Mouse (Mus musculus) limb, embryonic 10.5 days (tissue): ENCODE measurements around the gene 2610507B11Rik. TPM values are rescaled to one million over a fixed set of nuclear protein-coding genes. Genes with fewer than 3 reads are reported as not detected.

Experiments used
- DNase-seq: peaks from one replicate; pipeline ENCODE4 v3.0.0-alpha.2; 2017; ENCODE audit warnings: low spot score
- H3K27ac ChIP-seq: fragments of 300-500 bp; sonication (generic); 2 replicates; pipeline ENCODE4 v1.5.1; 2016; ENCODE audit warnings: mild to moderate bottlenecking
- H3K27me3 ChIP-seq: fragments of 300-500 bp; sonication (generic); 2 replicates; pipeline ENCODE4 v1.6.1; 2016; ENCODE audit warnings: low read depth, mild to moderate bottlenecking; ENCODE audit not compliant: poor library complexity, severe bottlenecking
- H3K36me3 ChIP-seq: fragments of 300-500 bp; sonication (generic); 2 replicates; pipeline ENCODE4 v1.6.1; 2016; ENCODE audit warnings: mild to moderate bottlenecking, moderate library complexity
- H3K4me1 ChIP-seq: fragments of 300-500 bp; sonication (generic); 2 replicates; pipeline ENCODE4 v1.6.1; 2016
- H3K4me3 ChIP-seq: fragments of 300-500 bp; sonication (generic); 2 replicates; pipeline ENCODE4 v1.5.1; 2016; ENCODE audit warnings: mild to moderate bottlenecking, moderate library complexity
- H3K9me3 ChIP-seq: fragments of 300-500 bp; sonication (generic); replicated peaks from 2 replicates; pipeline ENCODE4 v1.6.1; 2016; ENCODE audit warnings: mild to moderate bottlenecking
- WGBS: fragments of 180-500 bp; shearing (Covaris S2); methylation state at CpG from one replicate; pipeline ENCODE4 v1.1.7; 2016; 5-methylcytosine and 5-hydroxymethylcytosine counted together
- polyA plus RNA-seq: library from polyadenylated mRNA; unstranded; fragments of >200 nt; fragmentation: Nextera tagmentation; extraction: Ambion mirVana; gene quantifications from 2 replicates; pipeline ENCODE4 v1.2.1, GENCODE M21; 2016

2610507B11Rik gene
- polyA plus RNA-seq, 1 experiment from 2014 or later: 68.9 TPM

GRCm38 (mm10) chr11:78328512-78329056 is 67.0 kb downstream of the 2610507B11Rik start:
- peaks cover 49% of the 10 kb centered on the region for H3K36me3 ChIP-seq
- peak overlapping the region; percentile 89 for H3K27ac ChIP-seq

GRCm38 (mm10) chr11:78332676-78333075 is 71.1 kb downstream of the 2610507B11Rik start:
- WGBS: 96% methylated on average over 12 of the region's 12 CpGs
- peaks cover 62% of the 10 kb centered on the region for H3K36me3 ChIP-seq

More at GRCm38 (mm10) chr11:78328512-78329056, 67.0 kb downstream of the 2610507B11Rik start:
- Histone ChIP-seq H3K27me3 (no peaks in the 10 kb centered on the region), H3K4me1 (peaks cover 12% of the 10 kb centered on the region), H3K4me3 (peak overlapping the region; percentile 94), H3K9me3 (no peaks in the 10 kb centered on the region)
- WGBS: 2% methylated on average over 41 of the region's 41 CpGs
- DNase-seq: no peak

GRCm38 (mm10) chr11:78333992-78334391 is 72.4 kb downstream of the 2610507B11Rik start:
- H3K4me1 ChIP-seq: peaks cover 6% of the 10 kb centered on the region
- no peak overlapping the region for H3K27ac ChIP-seq
- no peaks in the 10 kb centered on the region for H3K9me3 ChIP-seq
- DNase-seq: no peak
- no peak overlapping the region for H3K4me3 ChIP-seq
- no peaks in the 10 kb centered on the region for H3K27me3 ChIP-seq
- H3K36me3 ChIP-seq: peaks cover 73% of the 10 kb centered on the region
- WGBS: 89% methylated on average over 5 of the region's 5 CpGs

More at GRCm38 (mm10) chr11:78332676-78333075, 71.1 kb downstream of the 2610507B11Rik start:
- no peak overlapping the region for H3K27ac ChIP-seq
- H3K9me3 ChIP-seq: no peaks in the 10 kb centered on the region
- no peak for DNase-seq
- no peaks in the 10 kb centered on the region for H3K27me3 ChIP-seq
- no peak overlapping the region for H3K4me3 ChIP-seq
- H3K4me1 ChIP-seq: peaks cover 12% of the 10 kb centered on the region

- no peak overlapping the region for H3K4me3 ChIP-seq
- H3K27ac ChIP-seq: no peak overlapping the region
- DNase-seq: no peak
- H3K36me3 ChIP-seq: peaks cover 94% of the 10 kb centered on the region
- H3K4me1 ChIP-seq: no peaks in the 10 kb centered on the region
- no peaks in the 10 kb centered on the region for H3K9me3 ChIP-seq
- H3K27me3 ChIP-seq: no peaks in the 10 kb centered on the region
- WGBS: 95% methylated on average over 8 of the region's 8 CpGs
These were observed 75.5 kb downstream of the 2610507B11Rik start for GRCm38 (mm10) chr11:78337040-78337439.

Other genes with a start within 250 kb of the 2610507B11Rik start
- 16.1 and 17.5 TPM in 2 replicates for gene Dhrs13, start 229.5 kb upstream of the 2610507B11Rik start, polyA plus RNA-seq
- 58.9 and 64.6 TPM in 2 replicates for gene Flot2, start 223.8 kb upstream of the 2610507B11Rik start, polyA plus RNA-seq
- 43.4 and 45.4 TPM in 2 replicates for gene Eral1, start 181.4 kb upstream of the 2610507B11Rik start, polyA plus RNA-seq
- 22.7 and 24.2 TPM in 2 replicates for gene Fam222b, start 167.1 kb upstream of the 2610507B11Rik start, polyA plus RNA-seq
- 178 and 181 TPM in 2 replicates for gene Traf4, start 96.2 kb upstream of the 2610507B11Rik start, polyA plus RNA-seq
- gene Nek8, start 85.1 kb upstream of the 2610507B11Rik start, polyA plus RNA-seq: 17.3 and 19.9 TPM in 2 replicates
- 10.0 and 13.1 TPM in 2 replicates for gene Tlcd1, start 85.0 kb upstream of the 2610507B11Rik start, polyA plus RNA-seq
- gene Rpl23a, start 78.2 kb upstream of the 2610507B11Rik start, polyA plus RNA-seq: 1,157 and 1,293 TPM in 2 replicates
- 139 and 141 TPM in 2 replicates for gene Rab34, start 73.3 kb upstream of the 2610507B11Rik start, polyA plus RNA-seq
- 0.88 and 1.6 TPM in 2 replicates for gene Proca1, start 68.4 kb upstream of the 2610507B11Rik start, polyA plus RNA-seq
- gene Sdf2, start 16.0 kb upstream of the 2610507B11Rik start, polyA plus RNA-seq: 40.9 and 43.8 TPM in 2 replicates
- gene Supt6, start 15.8 kb upstream of the 2610507B11Rik start, polyA plus RNA-seq: 38.2 and 41.6 TPM in 2 replicates
- gene BC030499, start 29.1 kb downstream of the 2610507B11Rik start, polyA plus RNA-seq: 0.31 TPM in 2 replicates
- 72.8 and 84.8 TPM in 2 replicates for gene Spag5, start 39.8 kb downstream of the 2610507B11Rik start, polyA plus RNA-seq
- 2.0 and 4.3 TPM in 2 replicates for gene Aldoc, start 61.2 kb downstream of the 2610507B11Rik start, polyA plus RNA-seq
- gene Pigs, start 66.7 kb downstream of the 2610507B11Rik start, polyA plus RNA-seq: 80.3 and 83.6 TPM in 2 replicates
- gene Unc119, start 81.7 kb downstream of the 2610507B11Rik start, polyA plus RNA-seq: 77.9 and 83.0 TPM in 2 replicates
- gene Foxn1, start 124.8 kb downstream of the 2610507B11Rik start, polyA plus RNA-seq: 0.06 TPM in 1 of 2 replicates, not detected in the other
- not detected in 2 replicates for gene Slc13a2, start 160.5 kb downstream of the 2610507B11Rik start, polyA plus RNA-seq
- 15.0 and 18.1 TPM in 2 replicates for gene Slc46a1, start 203.9 kb downstream of the 2610507B11Rik start, polyA plus RNA-seq
- 2.3 and 2.5 TPM in 2 replicates for gene Sarm1, start 236.0 kb downstream of the 2610507B11Rik start, polyA plus RNA-seq
- 0.11 TPM in 1 of 2 replicates, not detected in the other for gene Vtn, start 237.3 kb downstream of the 2610507B11Rik start, polyA plus RNA-seq
- gene Sebox, start 241.7 kb downstream of the 2610507B11Rik start, polyA plus RNA-seq: not detected in 2 replicates